Mouse (Mus musculus) midbrain, embryonic 12.5 days (tissue): ENCODE data around the gene Gm16867. TPM values are rescaled to one million over a fixed set of nuclear protein-coding genes. Genes with fewer than 3 reads are reported as not detected.
"Not testable (repeated sequence)": the region's sequence is repeated elsewhere in the genome, so short reads cannot be mapped to it uniquely, and the experiment has no call there.

Source experiments
- ATAC-seq: fragments of 200-750 bp; cut with Nextera tagmentation; 2 replicates; pipeline ENCODE4 v1.8.0; 2017; ENCODE audit warnings: low read depth, moderate TSS enrichment, moderate library complexity; ENCODE audit not compliant: low FRiP score
- H3K27ac ChIP-seq: fragments of 300-500 bp; sonication (generic); replicated peaks from 2 replicates; pipeline ENCODE4 v1.5.1; 2016; ENCODE audit warnings: mild to moderate bottlenecking
- H3K27me3 ChIP-seq: fragments of 300-500 bp; sonication (generic); 2 replicates; pipeline ENCODE4 v1.6.1; 2016; ENCODE audit warnings: mild to moderate bottlenecking
- H3K36me3 ChIP-seq: fragments of 300-500 bp; sonication (generic); 2 replicates; pipeline ENCODE4 v1.6.1; 2016
- H3K4me1 ChIP-seq: fragments of 300-500 bp; sonication (generic); 2 replicates; pipeline ENCODE4 v1.6.1; 2016
- H3K4me2 ChIP-seq: fragments of 300-500 bp; sonication (generic); replicated peaks from 2 replicates; pipeline ENCODE4 v1.6.1; 2016; ENCODE audit warnings: mild to moderate bottlenecking, moderate library complexity
- H3K4me3 ChIP-seq: fragments of 300-500 bp; sonication (generic); 2 replicates; pipeline ENCODE4 v1.5.1; 2016; ENCODE audit warnings: mild to moderate bottlenecking
- H3K9ac ChIP-seq: fragments of 300-500 bp; sonication (generic); replicated peaks from 2 replicates; pipeline ENCODE4 v1.6.1; 2016; ENCODE audit warnings: mild to moderate bottlenecking, moderate library complexity
- H3K9me3 ChIP-seq: fragments of 300-500 bp; sonication (generic); 2 replicates; pipeline ENCODE4 v1.6.1; 2016; ENCODE audit warnings: mild to moderate bottlenecking
- WGBS: fragments of 180-500 bp; shearing (Covaris S2); methylation state at CpG from one replicate; pipeline ENCODE4 v1.1.7; 2016; 5-methylcytosine and 5-hydroxymethylcytosine counted together
- polyA plus RNA-seq: library from polyadenylated mRNA; unstranded; fragments of >200 nt; fragmentation: Nextera tagmentation; extraction: Ambion mirVana; gene quantifications from 2 replicates; pipeline ENCODE4 v1.2.1, GENCODE M21; 2016

Gm16867 gene
- polyA plus RNA-seq, 1 experiment from 2014 or later: not detected

- H3K36me3 ChIP-seq, H3K9me3 ChIP-seq, H3K9ac ChIP-seq, H3K27me3 ChIP-seq, H3K4me2 ChIP-seq, H3K4me3 ChIP-seq, H3K4me1 ChIP-seq, ATAC-seq, H3K27ac ChIP-seq: not testable (repeated sequence)
These were observed 6.9 kb downstream of the Gm16867 start for GRCm38 (mm10) chr14:69496259-69496658.

- whole genome bisulfite sequencing: no CpG with 5 or more reads among the region's 2 CpGs
- H3K4me3 ChIP-seq, ATAC-seq: not testable (repeated sequence)
These were observed 8.2 kb downstream of the Gm16867 start for GRCm38 (mm10) chr14:69494946-69495345.

DNA sequence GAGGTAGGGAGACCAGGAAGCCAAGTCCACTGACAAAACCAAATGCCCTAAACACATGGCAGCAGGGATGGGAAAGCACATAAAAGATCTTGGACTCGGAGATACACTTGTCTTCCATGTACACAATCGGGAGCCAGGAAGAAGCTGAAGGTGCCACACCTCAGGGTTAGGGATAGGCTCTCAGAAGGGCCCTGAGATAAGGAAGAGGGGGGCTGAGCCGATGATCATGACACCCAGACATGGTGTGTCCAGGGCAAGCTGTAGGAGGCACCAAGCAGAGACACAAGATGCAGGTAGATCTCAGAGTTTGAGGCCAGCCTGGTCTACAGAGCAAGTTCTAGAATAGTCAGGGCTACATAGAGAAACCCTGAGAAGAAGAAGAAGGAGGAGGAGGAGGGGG lies 8.6 kb downstream of the Gm16867 start:
- not testable (repeated sequence) for H3K4me3 ChIP-seq, H3K9me3 ChIP-seq, H3K4me2 ChIP-seq, H3K4me1 ChIP-seq, H3K36me3 ChIP-seq, H3K9ac ChIP-seq, ATAC-seq, H3K27ac ChIP-seq, H3K27me3 ChIP-seq
- WGBS: no CpG with 5 or more reads among the region's 3 CpGs

More at GRCm38 (mm10) chr14:69494946-69495345, 8.2 kb downstream of the Gm16867 start:
- H3K27ac ChIP-seq, H3K4me2 ChIP-seq, H3K9ac ChIP-seq, H3K27me3 ChIP-seq, H3K9me3 ChIP-seq, H3K36me3 ChIP-seq, H3K4me1 ChIP-seq: not testable (repeated sequence)

DNA sequence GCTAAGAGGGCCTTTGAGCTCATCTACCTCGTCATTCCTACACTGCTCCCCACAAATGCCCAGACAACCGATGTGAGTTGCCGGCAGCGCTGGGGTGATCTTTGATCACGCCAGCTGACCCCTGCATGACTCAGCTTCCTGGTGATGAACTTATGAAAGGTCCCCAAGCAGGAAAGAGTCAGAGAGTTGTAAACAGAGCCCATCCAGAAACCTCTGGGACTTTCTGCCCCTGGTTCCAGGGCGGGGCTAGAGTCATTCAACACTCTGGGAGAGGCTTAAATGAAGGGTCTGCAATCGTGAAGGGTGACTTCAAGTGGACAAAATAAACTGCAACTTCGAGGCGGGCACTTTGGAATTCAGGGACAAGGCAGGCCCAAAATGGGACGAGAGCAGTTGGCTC lies 15.2 kb downstream of the Gm16867 start:
- not testable (repeated sequence) for H3K9ac ChIP-seq, H3K9me3 ChIP-seq, ATAC-seq, H3K36me3 ChIP-seq, H3K4me1 ChIP-seq, H3K4me3 ChIP-seq, H3K4me2 ChIP-seq, H3K27ac ChIP-seq, H3K27me3 ChIP-seq
- no CpG with 5 or more reads among the region's 10 CpGs for WGBS

GRCm38 (mm10) chr14:69485466-69486135 lies 17.6 kb downstream of the Gm16867 start:
- not testable (repeated sequence) for H3K27me3 ChIP-seq, H3K9ac ChIP-seq, H3K4me2 ChIP-seq, H3K27ac ChIP-seq, H3K4me1 ChIP-seq, H3K9me3 ChIP-seq, ATAC-seq, H3K4me3 ChIP-seq, H3K36me3 ChIP-seq
- WGBS: no CpG with 5 or more reads among the region's 18 CpGs

DNA sequence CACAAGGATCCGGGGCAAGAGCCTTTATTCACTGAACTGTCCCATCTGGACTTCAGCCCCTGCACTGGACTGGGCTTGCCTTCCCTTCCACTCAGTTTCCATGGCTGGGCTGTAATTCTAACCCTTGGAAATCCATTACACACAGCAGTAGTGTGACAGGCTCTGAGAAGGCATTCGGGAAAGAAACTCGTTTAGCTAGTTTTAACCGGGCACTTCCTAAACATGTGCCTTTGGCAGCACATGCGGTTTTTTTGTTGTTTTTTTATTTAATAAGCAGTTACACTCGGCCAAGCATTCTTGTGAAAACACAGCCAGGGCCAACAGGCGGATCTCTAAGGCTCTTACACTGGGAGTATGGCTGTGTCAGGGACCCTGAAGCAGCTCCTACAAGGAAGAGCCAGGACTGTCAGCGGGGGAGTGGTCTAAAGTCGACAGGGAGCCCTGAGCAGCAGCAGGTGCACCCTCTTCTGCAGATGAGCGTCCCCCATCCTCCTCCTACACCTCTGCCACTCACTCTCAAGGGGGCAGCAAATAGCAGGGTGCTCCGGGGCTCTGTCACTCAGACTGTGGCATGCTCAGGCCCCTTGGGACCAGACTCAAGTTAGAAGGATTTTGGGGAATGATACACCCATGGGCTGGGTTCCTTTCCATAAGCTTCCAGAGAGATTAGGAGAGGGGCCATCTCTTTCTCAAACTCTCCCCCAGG lies 29.1 kb downstream of the Gm16867 start:
- not testable (repeated sequence) for H3K4me3 ChIP-seq, H3K27me3 ChIP-seq, H3K36me3 ChIP-seq, ATAC-seq, H3K27ac ChIP-seq, H3K4me1 ChIP-seq, H3K4me2 ChIP-seq, H3K9me3 ChIP-seq, H3K9ac ChIP-seq
- WGBS: no CpG with 5 or more reads among the region's 11 CpGs

DNA sequence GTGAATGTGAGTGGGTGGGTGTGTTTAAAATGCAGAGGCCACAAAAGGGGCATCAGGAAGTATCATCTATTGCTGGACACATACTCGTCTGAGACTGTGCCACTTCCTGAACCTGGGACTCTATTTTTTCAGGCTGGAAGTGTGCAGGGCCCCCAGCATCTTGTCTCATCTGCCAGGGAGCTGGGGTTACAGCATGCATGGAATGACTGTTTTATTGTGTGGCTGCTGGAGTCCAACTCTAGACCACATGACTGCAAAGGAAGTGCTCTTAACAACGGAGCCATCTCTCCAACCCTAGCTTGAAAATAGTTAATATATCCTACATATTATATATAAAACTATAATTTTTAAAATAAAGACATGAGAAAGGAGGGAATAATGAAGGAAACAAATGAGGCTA lies 29.8 kb downstream of the Gm16867 start:
- WGBS: no CpG with 5 or more reads among the region's 2 CpGs
- H3K27ac ChIP-seq, ATAC-seq, H3K36me3 ChIP-seq, H3K4me2 ChIP-seq, H3K4me3 ChIP-seq, H3K27me3 ChIP-seq, H3K4me1 ChIP-seq, H3K9ac ChIP-seq, H3K9me3 ChIP-seq: not testable (repeated sequence)

DNA sequence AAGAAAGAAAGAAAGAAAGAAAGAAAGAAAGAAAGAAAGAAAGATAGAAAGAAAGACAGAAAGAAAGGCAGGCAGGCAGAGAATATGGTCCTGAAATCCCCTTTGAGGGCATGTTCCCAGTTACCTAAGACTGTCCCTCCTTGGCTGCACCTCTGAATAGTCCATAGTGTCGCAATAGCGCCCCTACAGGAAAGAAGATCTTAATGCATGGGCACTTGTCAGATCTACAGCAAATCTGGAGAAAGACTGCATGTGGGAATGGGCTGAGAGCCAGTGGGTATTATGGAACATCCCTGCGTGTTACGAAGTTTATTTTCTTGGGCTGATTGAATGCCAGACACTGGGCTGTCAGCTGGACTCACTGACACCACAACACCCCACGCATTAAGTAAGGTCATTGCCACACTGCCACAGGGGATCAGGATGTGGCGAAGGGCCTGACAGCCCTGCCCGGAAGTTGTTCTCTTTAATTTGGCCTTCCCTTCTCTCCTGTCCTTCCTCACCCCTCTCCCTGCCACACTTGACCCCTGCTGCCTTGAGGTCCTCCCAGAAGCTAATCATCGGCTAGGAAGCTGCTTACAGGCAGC lies 32.9 kb downstream of the Gm16867 start:
- H3K4me3 ChIP-seq, H3K36me3 ChIP-seq, H3K9me3 ChIP-seq, H3K27me3 ChIP-seq, H3K4me1 ChIP-seq, H3K27ac ChIP-seq, H3K9ac ChIP-seq, ATAC-seq, H3K4me2 ChIP-seq: not testable (repeated sequence)
- no CpG with 5 or more reads among the region's 8 CpGs for WGBS

GRCm38 (mm10) chr14:69467612-69468366 lies 35.4 kb downstream of the Gm16867 start:
- not testable (repeated sequence) for ATAC-seq, H3K4me1 ChIP-seq, H3K4me3 ChIP-seq, H3K9me3 ChIP-seq, H3K27ac ChIP-seq, H3K36me3 ChIP-seq, H3K4me2 ChIP-seq, H3K27me3 ChIP-seq, H3K9ac ChIP-seq
- WGBS: no CpG with 5 or more reads among the region's 17 CpGs

DNA sequence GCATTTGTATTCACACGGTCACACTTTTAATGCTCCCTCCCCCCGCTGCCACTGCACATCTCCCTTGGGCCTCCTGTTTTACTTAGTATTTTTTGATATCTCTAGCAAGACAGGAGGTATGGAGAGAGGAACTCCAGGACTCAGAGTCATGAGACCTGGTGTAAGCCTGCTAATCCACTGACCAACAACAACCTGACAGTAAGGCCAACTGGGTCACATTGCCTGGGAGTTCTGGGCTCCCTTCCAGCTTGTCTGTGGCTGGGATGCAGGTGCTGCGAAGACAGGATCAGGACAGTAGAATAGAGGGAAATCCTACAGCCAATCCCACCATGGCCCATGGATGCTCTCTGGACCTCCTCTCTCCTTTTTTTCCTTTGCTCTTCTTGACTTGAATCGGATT lies 38.7 kb downstream of the Gm16867 start:
- not testable (repeated sequence) for H3K9me3 ChIP-seq, H3K4me2 ChIP-seq, ATAC-seq, H3K4me3 ChIP-seq, H3K4me1 ChIP-seq, H3K27ac ChIP-seq, H3K9ac ChIP-seq, H3K36me3 ChIP-seq, H3K27me3 ChIP-seq
- WGBS: no CpG with 5 or more reads among the region's 4 CpGs

DNA sequence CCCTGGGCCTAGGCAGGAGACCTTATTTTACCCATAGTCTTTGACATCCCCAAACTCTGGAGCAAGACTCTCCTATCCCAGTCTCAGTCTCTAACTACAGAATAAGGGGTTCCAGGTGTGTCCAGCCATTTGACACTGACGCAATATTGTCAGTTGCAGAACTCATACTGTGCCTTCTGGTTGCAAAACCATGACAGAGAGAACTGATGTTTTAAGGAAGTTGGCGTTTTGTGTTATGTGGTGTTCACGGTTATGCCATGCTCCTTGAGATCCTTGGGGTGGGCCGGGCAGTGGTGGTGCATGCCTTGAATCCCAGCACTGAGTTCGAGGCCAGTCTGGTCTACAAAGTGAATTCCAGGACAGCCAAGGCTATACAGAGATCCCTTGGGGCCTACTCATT lies 45.5 kb downstream of the Gm16867 start:
- H3K4me1 ChIP-seq, H3K4me2 ChIP-seq, H3K4me3 ChIP-seq, H3K27ac ChIP-seq, H3K27me3 ChIP-seq, H3K9ac ChIP-seq, H3K9me3 ChIP-seq, H3K36me3 ChIP-seq, ATAC-seq: not testable (repeated sequence)
- no CpG with 5 or more reads among the region's 5 CpGs for WGBS

DNA sequence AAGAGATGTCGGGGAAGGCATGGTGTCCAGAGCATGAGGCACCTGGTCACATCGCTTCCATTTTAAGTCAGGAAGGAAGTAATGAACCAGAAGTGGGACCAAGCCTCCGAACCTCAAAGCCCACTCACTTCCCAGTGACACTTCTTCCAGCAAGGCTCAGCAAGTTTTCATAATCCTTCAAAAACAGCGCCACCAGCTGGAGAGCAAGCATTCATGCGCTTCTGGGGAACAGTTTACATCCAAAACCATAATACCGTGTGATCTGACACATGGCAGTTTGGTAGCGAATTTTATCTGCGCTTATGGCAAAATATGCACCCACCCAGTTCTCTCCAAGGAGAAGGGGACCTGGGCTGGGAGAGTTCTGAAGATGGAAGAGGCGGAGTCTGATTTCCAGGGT lies 48.5 kb downstream of the Gm16867 start:
- not testable (repeated sequence) for H3K9ac ChIP-seq, H3K27ac ChIP-seq, H3K36me3 ChIP-seq, H3K4me3 ChIP-seq, ATAC-seq, H3K4me1 ChIP-seq, H3K9me3 ChIP-seq, H3K27me3 ChIP-seq, H3K4me2 ChIP-seq
- WGBS: no CpG with 5 or more reads among the region's 9 CpGs
